Comparison of ENCODE assay signal across 15 mouse cellular contexts in genomic region chr16:49430296-49430695, GRCm38 (mm10).
"Had no signal": no experiment of that assay in that cellular context is flagged by ENCODE, and none has a peak within 500 bp of the region (broad histone marks: within the 10 kb centered on the region; RNA-seq: fewer than 3 reads in every experiment).

No protein-coding gene starts in this region.

- H3K9me3 ChIP-seq: neural tube, embryonic 15.5 days; stomach, embryonic 15.5 days had no signal

- H3K4me3 ChIP-seq: neural tube, embryonic 15.5 days; stomach, embryonic 15.5 days had no signal

- H3K9ac ChIP-seq: neural tube, embryonic 15.5 days; stomach, embryonic 15.5 days had no signal

- H3K27ac ChIP-seq: neural tube, embryonic 15.5 days; stomach, embryonic 15.5 days; stomach, postnatal 0 days had no signal

- H3K4me1 ChIP-seq: neural tube, embryonic 15.5 days; stomach, embryonic 15.5 days had no signal

- DNase-seq: retina, postnatal 1 day; right cerebral cortex, adult 18-20 months; right cerebral cortex, postnatal 14 days; right cerebral cortex, postnatal 25 days; right cerebral cortex, postnatal 4 days; spleen, adult 18-20 months; thymus, adult 18-20 months; thymus, adult 2 months; thymus, postnatal 14 days; thymus, postnatal 25 days; thymus, postnatal 36 days; thymus, postnatal 4 days had no signal

- H3K36me3 ChIP-seq: neural tube, embryonic 15.5 days; stomach, embryonic 15.5 days had no signal

- H3K27me3 ChIP-seq: neural tube, embryonic 15.5 days; stomach, embryonic 15.5 days had no signal
